Mouse (Mus musculus) brain, embryonic 14.5 days (tissue): Measurements from ENCODE around the gene 0610010K14Rik. TPM values are rescaled to one million over a fixed set of nuclear protein-coding genes. Genes with fewer than 3 reads are reported as not detected.

Experiments
- DNase-seq: peaks from one replicate; pipeline ENCODE4 v3.0.0-alpha.2; 2011; ENCODE audit warnings: low read depth
- CTCF ChIP-seq: fragments of 200-500 bp; IDR thresholded peaks from 2 replicates; pipeline ENCODE4 v1.5.1; 2012; ENCODE audit warnings: inconsistent platforms, mild to moderate bottlenecking, moderate library complexity, borderline replicate concordance; ENCODE audit not compliant: insufficient read depth, insufficient read length; ENCODE audit errors: extremely low read depth
- POLR2A ChIP-seq: fragments of 200-500 bp; IDR thresholded peaks from 2 replicates; pipeline ENCODE4 v1.6.1; 2012; ENCODE audit warnings: mild to moderate bottlenecking, inconsistent platforms, borderline replicate concordance; ENCODE audit not compliant: poor library complexity, insufficient read depth, insufficient read length, severe bottlenecking; ENCODE audit errors: extremely low read depth
- polyA plus RNA-seq: library from polyadenylated mRNA; depleted of rRNA; stranded (reverse); fragments of >200 nt; gene quantifications from 2 replicates; pipeline ENCODE4 v1.2.3, GENCODE M21; 2012; rRNA removed

The 0610010K14Rik gene
- polyA plus RNA-seq, 1 experiment, result 153 TPM

GRCm38 (mm10) chr11:70189319-70190134 is 48.2 kb downstream of the 0610010K14Rik start:
- TF ChIP-seq POLR2A, result no peak
- no peak for TF ChIP-seq CTCF
- no peak for DNase-seq

Other genes starting within 250 kb of the 0610010K14Rik start
- 457 and 501 TPM in 2 replicates for gene Gabarap, start 246.8 kb downstream of the 0610010K14Rik start, polyA plus RNA-seq
- gene Phf23, start 242.1 kb downstream of the 0610010K14Rik start, polyA plus RNA-seq, result 49.2 and 54.9 TPM in 2 replicates
- gene Dvl2, start 237.3 kb downstream of the 0610010K14Rik start, polyA plus RNA-seq, result 36.8 and 45.7 TPM in 2 replicates
- gene Acadvl, start 222.5 kb downstream of the 0610010K14Rik start, polyA plus RNA-seq, result 36.0 and 43.9 TPM in 2 replicates
- gene Dlg4, start 221.0 kb downstream of the 0610010K14Rik start, polyA plus RNA-seq, result 231 and 306 TPM in 2 replicates
- 1.2 and 1.8 TPM in 2 replicates for gene Asgr1, start 183.8 kb downstream of the 0610010K14Rik start, polyA plus RNA-seq
- 0.09 TPM in 1 of 2 replicates, not detected in the other for gene Asgr2, start 145.3 kb downstream of the 0610010K14Rik start, polyA plus RNA-seq
- 0.33 and 0.37 TPM in 2 replicates for gene Mgl2, start 107.6 kb downstream of the 0610010K14Rik start, polyA plus RNA-seq
- 0.60 and 0.86 TPM in 2 replicates for gene Clec10a, start 81.7 kb downstream of the 0610010K14Rik start, polyA plus RNA-seq
- gene Slc16a11, start 25.2 kb downstream of the 0610010K14Rik start, polyA plus RNA-seq, result 2.8 and 3.8 TPM in 2 replicates
- 13.9 and 15.1 TPM in 2 replicates for gene Slc16a13, start 16.9 kb downstream of the 0610010K14Rik start, polyA plus RNA-seq
- 4.5 and 5.9 TPM in 2 replicates for gene Bcl6b, start 8.1 kb downstream of the 0610010K14Rik start, polyA plus RNA-seq
- 14.8 and 18.0 TPM in 2 replicates for gene Gm21988, start 1.9 kb upstream of the 0610010K14Rik start, polyA plus RNA-seq
- gene Rnasek, start 1.9 kb upstream of the 0610010K14Rik start, polyA plus RNA-seq, result 106 and 125 TPM in 2 replicates
- gene Alox12, start 17.4 kb upstream of the 0610010K14Rik start, polyA plus RNA-seq, result 0.78 and 1.6 TPM in 2 replicates
- not detected in 2 replicates for gene Alox12e, start 84.7 kb upstream of the 0610010K14Rik start, polyA plus RNA-seq
- gene Alox15, start 114.1 kb upstream of the 0610010K14Rik start, polyA plus RNA-seq, result 0.05 and 0.29 TPM in 2 replicates
- gene Pelp1, start 172.1 kb upstream of the 0610010K14Rik start, polyA plus RNA-seq, result 31.2 and 34.2 TPM in 2 replicates
- gene Arrb2, start 194.7 kb upstream of the 0610010K14Rik start, polyA plus RNA-seq, result 68.7 and 86.1 TPM in 2 replicates
- gene Med11, start 214.0 kb upstream of the 0610010K14Rik start, polyA plus RNA-seq, result 28.1 and 31.8 TPM in 2 replicates
- gene Zmynd15, start 221.5 kb upstream of the 0610010K14Rik start, polyA plus RNA-seq, result 0.93 and 1.4 TPM in 2 replicates
- 3.1 and 3.5 TPM in 2 replicates for gene Cxcl16, start 222.1 kb upstream of the 0610010K14Rik start, polyA plus RNA-seq